Mouse (Mus musculus) heart, postnatal 4 days (tissue): ENCODE measurements at regions not wholly inside any gene's neighbourhood (a gene's known extent, or its start where the extent isn't known, plus 50 kb on each side); places are given as distances from the start of the nearest gene placed in this dataset.

Source experiments
- DNase-seq: peaks from one replicate; pipeline ENCODE4 v3.0.0; 2021

DNA sequence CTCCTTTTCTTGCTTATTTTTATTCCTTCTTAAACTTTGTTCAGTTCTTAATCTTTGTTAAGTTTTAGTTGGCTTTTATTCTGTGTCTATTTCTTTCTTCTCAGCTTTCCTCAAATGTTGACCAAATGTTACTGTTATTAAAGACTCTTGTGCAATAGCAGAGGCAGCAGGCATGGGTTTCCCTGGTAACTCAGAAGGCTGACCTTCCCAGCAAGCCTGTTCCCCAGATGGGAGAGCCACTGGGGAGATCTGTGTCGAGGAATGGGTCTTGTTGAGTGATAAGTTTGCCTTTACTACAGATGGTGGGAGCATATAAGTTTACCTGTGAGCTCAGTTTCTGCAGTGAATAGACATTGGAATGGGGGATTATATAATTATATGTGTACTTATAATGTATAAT is 237.2 kb downstream of the Plpp3 start:
- no peak for DNase-seq

DNA sequence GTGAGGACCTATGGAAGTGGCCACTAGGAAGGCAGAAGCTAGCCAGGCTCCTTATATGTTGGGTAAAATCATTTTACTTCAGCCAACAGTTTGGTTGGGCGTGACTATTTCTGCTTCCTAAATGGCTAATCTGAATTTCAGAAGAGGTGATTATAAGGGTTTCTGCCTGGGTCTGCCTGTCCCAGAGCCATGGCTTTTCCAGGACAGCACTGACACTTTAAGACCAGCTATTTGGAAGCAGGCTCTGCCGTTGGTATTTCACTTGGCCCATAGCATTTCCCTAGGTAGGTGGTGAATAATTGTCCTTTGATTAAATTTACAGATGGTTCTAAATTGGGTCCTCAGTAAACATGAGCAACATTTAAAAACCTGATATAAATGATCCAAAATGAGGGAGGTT is 240.3 kb downstream of the Plpp3 start:
- DNase-seq: no peak

DNA sequence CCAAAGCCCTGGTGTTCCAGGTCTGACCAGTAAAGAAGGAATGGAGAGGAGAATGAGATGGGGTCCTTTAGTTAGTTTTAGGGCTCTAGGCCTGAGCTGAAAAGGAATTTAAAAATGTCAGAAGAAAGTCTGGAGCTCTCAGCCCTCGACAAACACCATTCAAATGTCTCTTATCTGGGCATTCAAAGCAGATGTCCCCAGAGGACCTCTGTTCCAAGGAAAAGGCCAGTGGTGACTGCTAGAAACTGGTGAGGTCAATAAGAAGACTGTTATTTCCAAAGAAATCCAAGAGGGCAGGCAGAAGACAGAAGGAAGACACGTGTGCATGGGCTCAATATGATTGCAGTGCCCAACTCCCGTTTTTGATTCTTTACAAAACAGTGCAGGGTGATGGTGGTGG is 244.9 kb downstream of the Plpp3 start:
- no peak for DNase-seq

DNA sequence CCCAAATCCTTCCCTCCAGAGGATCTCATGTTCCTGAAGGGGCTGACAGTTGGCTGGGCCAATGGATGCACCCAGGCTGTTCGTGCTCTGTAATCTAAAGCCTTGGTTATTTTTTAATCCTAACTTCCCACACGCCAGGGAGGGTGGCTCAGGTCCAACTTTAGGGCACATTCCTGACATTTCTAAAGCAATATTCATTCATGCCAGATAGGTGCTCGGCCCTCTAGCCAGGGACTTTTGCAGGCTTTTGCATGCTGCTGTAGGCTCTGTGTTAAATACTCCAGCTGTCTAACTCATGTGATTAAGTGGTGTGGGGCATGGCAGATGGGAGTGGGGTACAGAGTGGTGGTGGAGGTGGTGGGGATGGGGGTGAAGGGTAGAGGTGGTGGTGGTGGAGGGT is 246.0 kb downstream of the Plpp3 start:
- peak; percentile 75 for DNase-seq

DNA sequence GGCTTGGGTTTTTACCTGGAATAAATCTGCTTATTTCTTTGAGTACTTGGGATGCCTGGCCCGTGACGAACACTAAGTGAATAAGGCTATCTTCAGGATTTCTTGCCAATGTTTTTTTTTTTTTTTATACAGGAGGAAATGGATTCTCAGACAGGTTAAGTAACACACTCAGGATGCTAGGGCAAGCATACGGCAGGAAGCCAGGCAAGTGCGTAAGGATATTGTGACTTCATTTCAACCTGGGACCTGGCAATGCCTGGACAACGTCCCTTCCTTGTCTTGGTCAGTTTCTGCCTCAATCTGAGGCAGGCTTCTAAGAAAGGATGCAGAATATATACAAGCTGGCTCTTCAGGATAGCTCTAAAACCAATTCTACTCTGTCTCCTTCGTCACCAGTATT is 246.5 kb downstream of the Plpp3 start:
- no peak for DNase-seq

DNA sequence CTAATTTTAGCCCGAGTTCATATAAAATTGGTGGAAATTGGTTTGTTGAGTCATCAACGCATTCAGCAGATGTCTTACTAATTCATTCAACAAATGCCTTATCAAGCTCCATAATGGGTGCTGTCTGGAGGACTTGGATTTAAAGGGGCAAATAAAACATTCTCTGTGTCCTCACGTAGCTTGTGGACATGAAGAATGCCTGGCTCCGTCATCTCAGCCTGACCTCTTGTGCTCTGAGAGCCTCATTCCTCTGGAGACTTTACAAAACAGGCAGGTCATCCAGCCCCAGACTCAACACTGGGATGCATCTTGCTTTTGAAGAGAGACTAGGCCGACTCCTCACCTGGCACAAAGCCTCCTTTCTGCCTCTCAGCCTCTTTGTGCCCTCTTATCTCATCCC is 248.6 kb downstream of the Plpp3 start:
- no peak for DNase-seq

DNA sequence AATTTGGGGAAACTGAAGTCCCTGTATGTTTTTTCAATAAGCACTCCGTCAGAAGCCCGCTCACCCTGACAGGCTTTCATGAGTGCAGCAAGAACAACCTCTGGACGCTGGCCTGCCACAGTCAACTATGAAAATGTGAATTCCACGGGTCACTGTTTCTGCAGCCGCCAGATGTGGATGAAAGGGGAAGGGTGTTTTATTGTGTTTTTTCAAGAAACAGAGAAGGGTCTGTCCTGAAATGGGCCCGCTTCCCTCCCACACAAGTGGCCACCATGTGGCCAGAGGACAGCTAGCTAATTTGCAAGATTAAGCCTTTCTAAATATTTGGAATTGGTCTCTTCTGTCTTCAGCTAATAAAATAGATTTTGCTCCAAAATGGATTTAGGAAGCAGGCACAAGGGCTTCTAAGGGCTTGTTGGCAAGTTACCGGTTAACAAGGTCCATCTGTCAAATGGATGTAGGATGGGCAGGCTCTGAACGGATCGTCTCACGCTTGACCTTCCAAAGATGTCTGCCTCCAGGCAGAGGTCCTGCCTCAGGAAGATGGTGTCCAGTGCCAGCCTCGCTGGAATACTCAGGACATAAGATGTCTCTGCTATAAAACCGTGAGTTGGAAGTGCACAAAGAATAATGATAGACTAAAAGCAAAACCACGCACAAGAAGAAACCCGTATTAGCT is 249.8 kb downstream of the Plpp3 start:
- no peak for DNase-seq

DNA sequence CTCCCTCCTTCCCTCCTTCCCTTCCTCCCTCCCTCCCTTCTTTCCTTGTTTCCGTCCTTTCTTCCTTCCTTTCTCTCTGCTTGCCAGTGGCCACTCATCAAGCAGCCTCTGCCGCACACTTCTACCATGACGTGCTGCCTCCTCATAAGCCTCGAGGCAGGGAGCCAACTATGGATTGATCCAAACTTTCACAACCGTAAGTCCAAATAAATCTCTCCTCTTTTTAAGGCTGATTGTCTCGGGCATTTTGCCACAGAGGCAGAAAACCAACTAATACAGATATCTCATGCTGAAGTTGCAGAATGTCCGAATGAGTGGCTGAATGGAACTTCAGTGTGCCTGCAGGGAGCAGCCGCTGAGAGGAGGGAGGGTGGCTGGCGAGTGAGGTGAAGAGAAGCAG is 251.7 kb downstream of the Plpp3 start:
- no peak for DNase-seq

DNA sequence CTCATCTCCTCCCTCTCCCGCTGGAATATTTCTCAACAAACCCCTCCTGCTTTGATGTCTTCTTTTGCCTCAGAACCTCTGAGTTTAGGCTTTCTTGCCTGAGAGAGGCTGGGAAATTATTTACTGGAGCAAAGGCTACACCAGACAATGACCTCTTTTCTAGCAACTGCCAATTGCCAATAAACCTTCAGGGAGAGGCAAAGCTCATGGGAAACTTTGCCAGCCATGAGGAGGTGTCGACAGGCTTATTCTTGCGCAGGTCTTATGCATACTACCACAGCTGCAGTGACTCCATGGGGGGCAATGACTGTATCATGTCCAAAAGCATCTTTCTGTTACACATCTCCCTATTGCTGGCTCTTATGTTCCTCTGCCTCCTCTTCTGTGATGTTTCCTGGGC is 260.0 kb downstream of the Plpp3 start:
- DNase-seq: no peak

DNA sequence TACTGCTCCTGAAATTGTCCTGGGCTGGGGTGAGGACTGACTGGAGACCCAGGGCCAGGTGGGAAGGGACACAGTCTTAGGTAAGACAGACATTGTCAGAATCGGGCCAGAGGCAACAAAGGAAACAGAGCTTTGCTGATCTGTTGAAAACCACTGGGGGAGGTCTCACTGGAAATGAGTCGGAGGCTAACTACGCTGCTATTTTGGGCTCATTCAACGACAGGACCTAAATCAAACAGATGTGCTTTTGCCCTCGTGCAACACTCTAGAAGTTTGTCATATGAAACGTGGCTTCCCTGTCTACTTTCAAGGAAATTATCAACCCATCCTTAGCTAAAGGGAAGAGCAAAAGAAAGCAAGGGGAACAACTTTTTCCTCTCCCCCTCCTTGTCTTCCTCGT is 265.3 kb downstream of the Plpp3 start:
- no peak for DNase-seq

DNA sequence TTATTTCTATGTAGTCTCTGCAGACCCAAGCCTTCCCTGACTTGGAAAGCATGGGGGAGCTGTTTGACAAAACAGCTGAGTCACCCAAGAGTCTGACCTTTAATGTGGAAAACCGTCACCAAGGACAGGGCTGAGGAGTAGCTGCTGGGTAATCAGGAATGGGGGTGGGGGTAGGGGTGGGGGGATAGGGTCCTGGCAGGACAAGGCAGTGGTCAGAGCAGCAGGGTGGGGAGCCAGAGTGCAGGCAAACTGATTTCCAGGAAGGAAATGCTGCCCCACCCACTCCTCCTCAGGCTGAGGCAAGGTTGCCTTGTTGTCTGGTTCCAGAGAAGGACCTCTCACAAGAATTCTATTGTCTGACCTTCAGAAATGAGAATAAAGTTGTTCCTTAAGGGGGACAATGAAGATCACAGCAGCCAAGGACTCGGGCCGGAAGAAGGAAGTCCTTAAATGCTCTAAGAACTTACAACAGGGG is 266.6 kb downstream of the Plpp3 start:
- DNase-seq: peak; percentile 34

DNA sequence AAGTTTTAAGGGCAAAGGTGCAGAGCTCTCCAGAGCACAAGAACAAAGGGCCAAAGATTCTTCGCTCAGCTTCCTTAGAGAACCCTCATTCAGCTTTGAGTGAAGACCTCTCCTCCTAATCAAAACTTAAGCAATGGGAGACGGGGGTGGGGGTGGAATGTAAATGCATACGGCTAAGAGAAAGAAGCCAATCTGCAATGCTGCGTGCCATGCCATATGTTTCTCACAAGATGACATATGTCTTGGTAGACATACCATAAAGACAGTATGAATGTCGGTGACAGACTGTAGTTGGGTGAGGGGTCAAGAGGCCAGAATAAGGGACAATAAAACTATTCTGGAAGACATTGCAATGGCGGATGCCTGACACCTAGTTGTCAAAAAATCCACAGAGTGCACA is 267.9 kb downstream of the Plpp3 start:
- DNase-seq: no peak

DNA sequence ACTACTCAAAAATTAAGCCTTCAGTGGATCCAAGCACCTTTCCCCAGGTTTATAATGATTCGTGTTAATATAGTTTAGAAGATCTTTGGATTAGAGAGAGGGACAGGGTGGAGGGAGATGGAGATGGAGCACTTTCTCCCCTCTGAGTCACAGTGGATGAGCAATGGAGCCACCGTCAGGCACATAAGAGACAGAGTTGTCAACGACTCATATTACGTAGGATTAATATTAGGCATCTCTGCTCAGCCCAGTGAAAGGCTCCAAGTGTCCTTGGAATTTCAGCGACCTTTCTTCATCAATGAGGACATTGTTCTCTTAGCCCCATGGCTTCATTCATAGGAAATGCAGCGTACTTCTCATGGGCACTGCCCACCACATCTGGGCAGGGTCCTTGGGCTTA is 270.4 kb downstream of the Plpp3 start:
- no peak for DNase-seq

DNA sequence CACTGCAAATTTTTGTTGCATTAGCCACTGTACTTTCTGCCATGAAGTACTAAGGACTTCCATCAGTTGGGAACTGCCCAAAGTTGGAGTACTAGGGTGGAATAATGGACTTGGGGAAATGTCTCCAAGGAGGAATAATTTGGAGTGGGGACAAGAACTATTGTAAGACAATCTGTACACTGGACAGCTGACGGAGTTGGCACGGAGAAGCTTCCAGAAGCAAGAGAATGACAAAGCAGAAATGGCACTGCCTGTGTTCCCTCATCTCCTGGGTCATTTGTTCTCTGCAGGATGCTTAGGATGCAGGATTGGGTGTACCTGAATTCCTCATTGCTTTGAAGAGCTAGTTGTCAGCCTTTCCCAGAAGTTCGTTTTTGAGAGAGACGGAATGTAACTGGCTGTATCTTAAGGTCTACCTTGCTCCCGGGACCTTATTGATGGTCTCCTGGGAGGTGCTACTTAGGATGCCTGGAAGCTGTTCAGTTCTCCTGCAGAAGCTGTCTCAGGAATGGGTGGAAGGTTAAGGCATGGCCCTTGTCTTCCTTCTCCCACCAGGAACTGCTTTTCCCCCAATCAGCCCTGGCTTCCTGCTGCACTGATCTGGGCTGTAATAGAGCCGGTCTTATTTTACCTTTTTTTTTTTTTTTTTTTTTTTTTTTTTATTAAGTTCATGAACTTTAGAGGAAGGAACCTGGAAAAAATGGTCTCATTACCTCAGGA is 272.4 kb downstream of the Plpp3 start:
- no peak for DNase-seq

DNA sequence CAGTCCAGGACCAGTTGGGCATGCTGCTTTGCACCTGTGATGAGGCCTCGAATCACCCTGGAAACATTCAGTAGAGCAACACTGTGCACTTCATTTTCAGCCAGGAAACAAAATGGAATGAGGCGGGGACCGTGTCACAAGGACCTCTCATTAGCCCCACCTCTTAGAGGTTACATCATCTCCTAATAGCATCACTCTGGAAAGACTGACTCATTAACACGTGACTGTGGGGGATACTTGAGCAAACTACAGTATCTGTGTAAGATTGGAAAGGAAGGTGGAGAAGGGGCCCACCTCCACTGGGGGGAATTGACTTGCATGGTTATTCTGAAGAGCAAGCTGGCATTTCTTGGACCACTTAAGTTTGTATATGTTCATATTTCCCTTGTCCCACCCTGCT is 275.3 kb downstream of the Plpp3 start:
- no peak for DNase-seq

DNA sequence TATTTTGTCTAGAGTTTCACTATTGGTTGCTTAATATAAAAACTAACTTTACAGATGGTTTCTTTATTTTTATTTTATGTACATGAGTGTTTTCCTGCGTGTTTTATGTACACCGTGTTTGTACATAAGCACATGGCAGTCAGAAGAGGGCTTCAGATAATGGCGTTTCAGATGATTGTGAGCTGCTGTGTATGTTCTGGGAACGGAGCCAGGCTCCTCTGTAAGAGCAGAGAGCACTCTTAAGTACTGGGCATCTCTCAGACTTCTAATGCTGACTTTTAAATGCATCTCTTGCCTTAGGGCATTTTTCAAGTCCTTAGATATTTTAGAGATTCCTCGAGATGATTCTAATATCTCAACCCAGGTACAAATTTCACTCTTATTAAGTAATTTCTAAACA is 280.0 kb downstream of the Plpp3 start:
- DNase-seq: peak; percentile 36

DNA sequence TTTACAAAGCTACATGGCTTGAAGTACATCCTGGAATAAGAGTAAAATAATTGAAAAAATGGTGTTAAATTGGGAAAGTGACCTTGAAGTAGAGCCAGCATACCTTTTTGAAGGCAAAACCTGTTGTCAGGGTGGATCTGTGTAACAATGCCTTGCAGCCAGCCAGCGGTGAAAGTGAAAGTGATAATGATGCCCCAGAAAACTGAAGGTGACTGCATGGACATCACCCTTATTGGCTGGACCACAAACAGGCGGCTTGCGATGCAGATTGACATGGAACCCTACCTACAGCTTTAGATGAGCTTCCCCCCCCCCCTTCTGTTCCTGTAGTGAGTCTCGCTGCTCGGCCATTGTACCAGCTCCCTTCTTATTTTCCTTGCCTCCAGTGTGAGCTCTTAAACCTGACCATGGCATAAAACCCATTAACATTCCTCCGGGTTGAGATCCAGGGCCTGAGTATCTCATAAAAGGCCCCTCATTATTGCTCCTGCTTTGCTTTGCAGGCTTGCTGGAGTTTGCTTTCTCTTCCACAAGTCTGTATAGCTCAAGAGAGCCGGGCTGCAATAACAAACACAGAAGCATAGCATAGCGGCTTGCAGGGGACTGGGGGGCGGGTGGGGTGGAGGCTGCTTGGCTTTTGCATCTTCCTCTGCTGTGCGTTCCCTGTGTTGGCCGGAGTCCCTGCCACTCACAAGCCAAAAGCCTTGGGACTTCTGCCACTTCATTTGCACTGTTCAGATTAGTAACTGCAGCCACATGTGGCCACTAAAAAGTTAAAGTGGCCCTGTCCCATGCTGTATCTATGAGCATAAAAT is 292.1 kb downstream of the Plpp3 start:
- peak; percentile 49 for DNase-seq

DNA sequence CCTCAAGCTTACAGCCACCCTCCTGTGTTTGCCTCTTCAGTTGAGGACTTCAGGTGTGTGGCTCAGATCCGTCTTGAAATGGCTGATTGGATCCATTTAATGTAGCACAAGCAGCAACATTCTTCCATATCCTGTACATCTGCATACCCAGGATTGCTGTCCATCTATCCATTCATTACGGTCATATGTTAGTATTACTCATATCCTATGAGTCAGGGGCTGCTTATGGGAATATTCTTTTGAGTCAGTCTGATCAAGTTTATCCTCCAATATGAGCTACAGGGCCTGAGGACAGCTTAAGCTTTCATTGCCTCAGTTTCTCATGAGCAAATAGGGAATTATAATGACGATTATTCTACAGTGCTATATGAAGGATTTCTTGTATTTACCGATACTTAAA is 293.7 kb downstream of the Plpp3 start:
- no peak for DNase-seq

DNA sequence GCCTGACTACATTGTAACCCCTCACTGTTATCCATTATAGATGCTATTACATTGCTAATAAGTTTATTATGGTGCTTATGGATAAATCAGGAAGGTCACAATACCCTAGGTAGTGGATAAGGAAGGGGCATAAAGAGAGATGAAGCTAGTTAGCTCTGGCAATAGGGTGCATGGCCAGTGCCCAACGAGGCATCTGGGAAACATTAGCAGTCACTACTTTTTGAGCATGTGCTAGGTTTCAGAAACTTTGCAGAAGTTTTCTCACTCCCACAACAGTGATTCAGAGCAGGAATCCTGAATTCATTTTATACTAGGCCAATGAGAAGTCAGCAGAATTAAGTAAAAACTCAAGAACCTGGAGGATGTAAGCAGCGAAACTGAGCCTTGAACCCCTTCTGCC is 294.7 kb downstream of the Plpp3 start:
- no peak for DNase-seq

DNA sequence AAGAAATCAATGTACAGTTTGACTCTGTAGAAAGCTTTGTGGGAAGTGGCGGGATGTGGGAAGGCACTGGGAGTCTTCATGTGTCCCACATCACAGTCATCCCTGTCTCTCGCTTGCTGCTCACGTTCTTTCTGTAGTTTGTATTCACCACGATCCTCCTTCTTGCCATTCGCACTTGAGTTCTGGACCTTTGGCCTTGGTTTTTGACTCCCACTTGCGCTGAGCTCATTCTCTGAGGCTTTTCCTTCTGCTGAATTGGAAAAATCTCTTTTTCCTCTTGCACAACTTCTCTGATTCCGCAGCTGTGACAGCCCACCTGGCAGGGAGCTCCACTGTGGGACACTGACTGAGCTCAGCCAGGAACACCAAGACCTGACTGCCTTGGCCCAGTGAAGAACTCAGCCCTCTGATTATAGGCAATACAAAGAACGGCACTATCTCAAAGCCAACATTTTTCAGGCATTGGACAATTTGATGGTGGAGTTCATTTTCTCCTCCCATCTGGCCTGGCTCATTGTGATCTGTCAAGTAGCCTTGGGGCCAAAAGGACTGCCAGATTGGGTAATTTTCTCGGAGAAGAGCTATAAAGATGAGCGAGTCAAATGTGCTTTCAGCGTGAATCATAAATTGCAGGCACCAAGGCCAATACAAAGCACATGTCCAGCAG is 299.9 kb downstream of the Plpp3 start:
- DNase-seq: peak; percentile 50

DNA sequence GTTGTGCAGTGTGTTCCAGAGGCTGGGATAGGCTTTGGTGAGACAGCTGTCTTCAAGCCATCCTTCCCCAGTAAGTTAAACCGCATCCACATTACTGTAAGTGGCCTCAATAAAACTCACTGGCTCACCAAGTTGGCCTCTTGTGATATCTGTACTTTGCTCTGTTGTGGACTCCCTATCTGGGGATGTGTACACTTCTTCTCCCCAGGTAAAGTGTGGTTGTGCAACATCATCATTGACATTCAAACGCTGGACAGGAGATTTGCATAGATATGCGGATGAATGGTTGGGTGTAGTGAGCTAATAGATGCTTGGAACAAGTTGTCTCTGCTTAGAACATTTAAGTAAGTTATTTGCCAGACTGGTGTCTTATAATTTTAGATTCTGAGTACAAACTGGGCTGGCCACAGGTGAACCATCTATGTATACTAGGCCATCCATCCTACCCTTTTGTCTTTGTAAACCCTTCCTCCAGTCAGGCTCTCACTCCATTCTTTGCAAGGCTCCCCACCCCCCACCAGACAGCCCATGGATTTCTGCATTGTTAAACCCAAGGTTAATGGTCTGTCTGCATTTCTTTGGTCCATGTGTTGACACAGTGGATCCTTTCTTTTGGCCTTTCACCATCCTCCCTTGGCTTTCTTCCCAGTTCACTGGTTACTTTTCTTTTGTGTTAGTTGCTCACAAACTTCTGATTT is 303.0 kb downstream of the Plpp3 start:
- peak; percentile 9 for DNase-seq

DNA sequence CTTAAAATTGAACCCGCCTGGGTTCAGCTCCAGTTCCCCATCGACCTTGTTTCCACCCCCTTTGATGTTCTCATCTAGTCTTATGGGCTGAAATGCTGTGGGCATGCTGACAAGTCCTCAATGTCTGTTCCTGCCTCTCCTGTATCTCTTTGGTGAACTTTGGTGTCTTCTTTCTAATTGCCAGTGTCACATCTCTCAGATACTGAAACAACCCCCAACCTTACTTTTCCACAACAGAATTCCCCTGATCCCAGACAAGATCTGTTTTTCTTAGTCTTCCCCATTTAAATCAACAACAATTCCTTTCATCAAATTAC is 303.5 kb downstream of the Plpp3 start:
- no peak for DNase-seq

DNA sequence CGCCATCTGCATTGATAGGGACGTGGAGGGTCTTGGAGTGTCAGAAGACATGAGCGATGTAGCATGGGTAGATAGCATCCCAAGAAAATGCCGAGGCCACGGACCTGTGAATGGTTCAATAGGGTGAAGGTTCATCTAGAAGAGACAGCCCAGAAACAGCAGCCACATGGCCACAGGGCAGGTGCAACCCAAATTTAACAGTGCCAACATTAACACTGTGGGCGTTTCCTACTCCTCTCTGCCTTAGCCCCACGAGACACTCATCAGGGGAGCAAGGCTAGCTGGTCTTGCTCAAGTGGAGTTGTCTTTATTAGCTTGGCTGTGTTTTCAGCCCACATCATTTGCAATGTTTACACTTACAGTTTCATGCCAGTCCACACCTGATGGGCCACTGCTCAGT is 310.7 kb downstream of the Plpp3 start:
- no peak for DNase-seq
